Mouse (Mus musculus) v-Abl transformed pro-B cells (cell line): ENCODE measurements around the gene Snx32.
"Not testable (repeated sequence)": the region's sequence is repeated elsewhere in the genome, so short reads cannot be mapped to it uniquely, and the experiment has no call there.

ENCODE experiments used
- in situ Hi-C, 2 experiments: fragments of 400-800 bp; cut with MboI; formaldehyde crosslinking; loops; one replicate each; pipeline ENCODE4 v1.15.1; 2025; ENCODE audit not compliant: unreplicated experiment in 2 of 2

Snx32 gene

DNA sequence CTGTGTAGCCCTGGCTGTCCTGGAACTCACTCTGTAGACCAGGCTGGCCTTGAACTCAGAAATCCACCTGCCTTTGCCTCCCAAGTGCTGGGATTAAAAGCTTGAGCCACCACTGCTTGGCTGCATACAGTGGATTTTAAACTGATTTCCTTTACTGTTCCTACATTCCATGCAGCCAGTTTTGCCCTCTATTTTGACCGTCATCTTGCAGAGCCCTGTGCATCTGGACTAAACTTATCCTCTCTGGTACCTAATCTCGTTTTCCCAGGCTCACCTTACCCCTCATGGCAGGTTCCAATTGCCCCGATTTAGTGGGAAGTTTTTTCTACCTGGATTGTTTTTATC lies 2.6 kb upstream of the Snx32 start:
- in situ Hi-C loops, result no loop called here

DNA sequence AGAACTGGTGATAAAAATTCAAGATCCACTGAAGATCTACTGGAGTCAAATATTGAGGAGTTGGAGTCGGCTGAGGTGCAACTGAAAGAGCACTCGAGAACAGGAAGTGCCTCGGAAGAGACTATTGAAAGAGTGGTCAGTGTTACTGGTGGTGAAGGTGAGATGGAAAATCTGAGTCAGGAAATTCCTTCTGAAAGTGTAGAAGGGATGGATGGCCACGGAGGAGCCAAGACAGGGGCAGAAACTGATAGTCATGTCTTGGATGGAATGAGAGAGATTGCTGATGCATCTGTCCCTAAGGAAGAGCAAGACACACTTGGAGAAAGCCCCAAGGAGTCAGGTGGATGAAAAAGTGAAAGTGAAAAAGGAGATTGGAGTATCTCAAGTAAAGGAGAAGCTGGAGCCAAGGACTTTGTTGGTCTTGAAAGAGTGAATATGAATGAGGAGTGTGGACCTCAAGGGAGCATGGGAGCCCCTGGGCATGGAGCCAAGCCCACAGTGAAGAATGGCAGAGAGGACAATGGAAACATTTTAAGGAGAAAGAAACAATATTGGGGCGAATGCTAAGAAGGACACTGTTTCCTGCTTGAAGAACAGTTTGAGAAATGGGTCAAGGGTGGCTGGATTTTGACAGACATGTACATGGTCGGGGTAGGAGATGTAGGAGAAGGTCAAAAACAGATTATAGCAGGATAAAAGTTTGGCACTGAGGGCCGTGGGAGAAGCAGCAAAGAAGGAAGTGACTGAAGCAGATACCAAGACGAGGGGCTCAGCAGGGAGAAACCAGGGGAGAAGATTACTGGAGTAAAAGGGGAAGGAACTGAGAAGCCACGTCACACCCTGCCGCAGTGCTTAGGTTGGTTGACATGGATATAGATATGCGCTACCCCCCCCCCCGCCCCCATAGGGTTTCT lies 2.0 kb upstream of the Snx32 start:
- in situ Hi-C loops, result no loop called here

- in situ Hi-C loops, result no loop called here
Observed at GRCm38 (mm10) chr19:5511074-5511632, 815 bp upstream of the Snx32 start.

GRCm38 (mm10) chr19:5503687-5504086 lies 6.7 kb downstream of the Snx32 start, which contains the start of gene 1700020D05Rik:
TSS of gene 1700020D05Rik (minus strand) at chr19:5503787.
- in situ Hi-C loops, result no loop called here

DNA sequence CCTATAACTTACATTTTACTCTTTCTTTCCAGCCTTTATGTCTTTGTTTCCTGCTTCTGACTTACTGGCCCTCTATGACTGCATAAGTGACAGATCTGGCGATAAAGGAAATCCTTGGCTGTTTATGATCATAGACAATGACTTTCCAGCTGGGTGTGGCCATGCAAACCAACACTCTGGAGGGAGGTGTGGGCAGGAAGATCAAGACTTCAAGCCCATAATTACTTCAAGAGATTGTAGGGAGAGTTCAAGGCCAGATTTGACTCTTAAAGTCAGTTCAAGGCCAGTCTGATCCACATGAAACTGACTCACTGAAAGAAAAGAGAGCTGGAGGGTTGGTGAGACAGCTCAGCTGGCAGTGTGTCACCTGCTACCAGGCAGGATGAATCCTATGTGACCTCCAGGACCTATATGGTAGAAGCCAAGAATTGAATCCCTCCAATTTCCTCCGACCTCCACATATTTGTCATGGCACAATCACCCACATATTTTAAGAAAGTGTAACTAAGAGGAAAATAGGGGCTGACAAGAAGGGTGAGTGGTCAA lies 9.9 kb downstream of the Snx32 start:
- in situ Hi-C loops, result no loop called here

DNA sequence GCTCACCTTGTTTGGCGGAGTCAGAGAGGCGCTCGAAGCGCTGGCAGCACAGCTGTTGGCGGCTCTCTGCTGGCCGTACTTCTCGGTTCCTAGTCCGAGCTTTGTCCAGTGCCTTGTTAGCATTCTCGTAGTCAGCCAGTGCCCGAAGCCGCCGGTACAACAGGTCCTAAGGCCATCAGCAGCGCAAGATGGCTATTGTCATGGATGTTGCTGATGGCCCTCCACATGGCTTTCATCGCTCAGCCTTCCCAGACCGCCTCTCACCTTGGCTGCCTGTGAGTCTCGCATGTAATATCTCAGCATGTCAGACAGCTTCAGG lies 14.3 kb downstream of the Snx32 start:
- in situ Hi-C loops, result no loop called here

DNA sequence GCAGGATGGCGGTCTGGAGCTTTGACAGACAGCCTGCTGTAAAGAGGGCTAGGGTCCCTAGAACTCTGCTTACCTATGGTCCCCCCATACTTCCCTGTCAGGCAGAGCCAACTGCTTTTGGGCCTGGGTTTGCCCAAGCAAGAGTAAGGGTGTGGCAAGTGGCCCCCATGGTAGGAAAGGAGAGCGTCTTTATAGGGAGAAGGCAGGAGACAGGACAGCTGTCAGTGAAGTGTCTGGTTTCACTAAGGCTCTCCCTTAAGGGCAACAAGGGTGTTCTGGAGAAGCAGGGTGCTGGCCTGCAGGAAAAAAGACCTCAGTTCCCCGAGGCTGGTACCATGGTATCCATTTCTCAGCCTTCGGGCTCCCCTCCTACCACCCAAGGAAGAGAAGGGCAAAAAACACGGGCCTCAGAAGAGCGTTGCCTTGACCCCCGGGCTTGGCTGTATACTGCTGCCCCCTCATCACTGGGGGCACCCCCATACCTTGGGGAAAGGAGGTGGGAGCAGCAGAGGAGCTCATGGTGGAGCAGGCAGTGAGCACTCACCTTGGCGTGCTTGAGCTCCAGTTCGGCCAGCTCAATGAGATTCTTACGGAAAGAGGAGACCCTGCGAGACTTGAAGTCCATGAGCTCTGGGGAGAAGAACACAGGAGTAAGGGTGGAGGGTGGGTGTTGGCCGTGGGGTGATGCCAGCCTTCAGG lies 14.8 kb downstream of the Snx32 start:
- in situ Hi-C loops, result no loop called here

DNA sequence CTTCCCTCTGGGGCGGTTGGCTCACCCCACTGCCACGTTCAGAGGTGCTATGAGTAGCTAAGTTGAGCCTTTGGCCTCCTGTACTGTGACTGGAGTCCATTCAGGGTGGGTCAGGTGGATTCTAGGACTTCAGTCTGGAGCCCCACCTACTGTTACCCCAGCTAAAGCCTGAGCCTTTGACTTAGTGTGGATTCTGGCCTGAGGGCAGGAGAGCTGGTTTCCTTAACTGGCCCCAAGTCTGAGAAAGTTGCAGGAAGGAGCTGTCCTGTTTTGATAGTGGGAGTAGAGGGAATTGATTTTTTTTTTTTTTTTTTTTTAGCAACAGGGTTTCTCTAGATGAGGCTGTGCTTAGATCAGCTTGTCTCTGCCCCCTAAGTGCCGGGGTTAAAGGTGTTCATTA lies 16.0 kb downstream of the Snx32 start:
- in situ Hi-C loops, result no loop called here

DNA sequence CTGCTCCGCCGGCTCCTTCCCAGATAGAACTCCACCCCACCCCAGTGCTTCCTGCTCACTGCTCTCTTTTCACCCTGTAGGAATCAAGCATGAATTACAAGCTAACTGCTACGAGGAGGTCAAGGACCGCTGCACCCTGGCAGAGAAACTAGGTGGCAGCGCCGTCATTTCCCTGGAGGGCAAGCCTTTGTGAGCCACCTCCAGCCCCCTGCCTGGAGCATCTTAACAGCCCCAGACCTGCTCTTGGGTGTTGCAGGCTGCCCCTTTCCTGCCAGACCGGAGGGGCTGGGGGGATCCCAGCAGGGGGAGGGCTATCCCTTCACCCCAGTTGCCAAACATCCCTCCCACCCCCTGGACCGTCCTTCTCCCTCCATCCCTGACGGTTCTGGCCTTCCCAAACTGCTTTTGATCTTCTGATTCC lies 17.0 kb downstream of the Snx32 start:
- in situ Hi-C loops, result not testable (repeated sequence)

DNA sequence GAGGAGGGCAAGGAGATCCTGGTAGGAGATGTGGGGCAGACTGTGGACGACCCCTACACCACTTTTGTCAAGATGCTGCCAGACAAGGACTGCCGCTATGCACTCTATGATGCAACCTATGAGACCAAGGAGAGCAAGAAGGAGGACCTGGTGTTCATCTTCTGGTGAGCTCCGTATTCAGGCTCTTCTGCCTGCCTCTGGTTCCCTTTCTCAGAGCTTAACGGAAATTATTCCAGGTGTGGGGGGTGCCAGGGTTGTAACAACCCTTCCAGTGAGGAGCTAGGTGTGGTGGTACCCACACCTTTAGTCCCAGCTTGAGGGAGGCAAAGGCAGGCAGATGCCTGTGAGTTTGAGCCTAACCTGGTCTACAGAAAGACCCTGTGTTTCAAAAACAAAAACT lies 17.7 kb downstream of the Snx32 start:
- in situ Hi-C loops, result no loop called here

DNA sequence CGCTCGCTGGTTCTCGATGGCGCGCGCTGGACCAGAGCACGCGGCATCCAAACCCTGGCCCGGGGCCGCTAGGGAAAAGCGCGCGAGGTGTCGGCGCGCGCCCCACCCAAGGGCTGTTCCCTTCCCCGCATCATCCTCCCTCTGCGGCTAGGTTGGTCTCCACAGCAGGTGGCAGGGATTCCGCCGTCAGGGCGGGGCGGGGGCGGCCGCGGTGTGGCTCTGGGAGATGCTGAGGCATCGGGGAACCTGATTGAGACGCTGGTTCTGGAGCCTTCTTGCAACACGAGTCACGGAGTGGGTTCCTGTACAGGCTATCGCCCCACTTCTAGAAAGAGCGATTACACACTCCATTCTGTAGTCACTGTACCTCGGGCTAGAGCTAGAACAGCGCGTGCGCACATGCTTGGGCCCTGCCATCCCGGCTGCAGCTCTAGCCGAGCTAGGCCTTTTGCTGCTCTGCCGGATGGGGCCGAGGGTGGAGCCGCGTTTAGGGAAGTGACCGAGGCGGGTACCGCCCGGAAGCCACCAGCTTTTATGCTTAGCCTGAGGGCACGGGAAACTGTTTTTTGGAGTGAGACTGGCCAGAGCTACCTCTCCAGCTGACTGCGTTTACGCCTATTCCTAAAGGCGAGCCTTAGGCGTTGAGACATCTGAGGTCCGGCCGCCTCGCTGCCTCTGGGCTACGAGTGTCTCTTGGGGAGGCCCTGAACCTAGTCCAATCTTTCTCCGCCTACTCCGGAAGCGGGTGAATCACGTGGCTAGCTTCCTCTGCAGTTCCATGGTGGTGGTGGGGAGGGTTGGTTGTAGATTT lies 19.2 kb downstream of the Snx32 start:
- in situ Hi-C loops, result no loop called here

- in situ Hi-C loops, result no loop called here
Observed at GRCm38 (mm10) chr19:5490313-5490897, 19.9 kb downstream of the Snx32 start, which contains the start of gene Cfl1. TSS of gene Cfl1 (plus strand) at chr19:5490455.

- in situ Hi-C loops, result loop anchor here (5.0 kb wide), 3 partner anchors 57 to 122 kb away; partner anchors contain the start of genes AI837181 (in 1 of the 2), Banf1 (in 1 of the 2) and Eif1ad (in 1 of the 2)
Observed at GRCm38 (mm10) chr19:5489721-5490120, 20.6 kb downstream of the Snx32 start.

DNA sequence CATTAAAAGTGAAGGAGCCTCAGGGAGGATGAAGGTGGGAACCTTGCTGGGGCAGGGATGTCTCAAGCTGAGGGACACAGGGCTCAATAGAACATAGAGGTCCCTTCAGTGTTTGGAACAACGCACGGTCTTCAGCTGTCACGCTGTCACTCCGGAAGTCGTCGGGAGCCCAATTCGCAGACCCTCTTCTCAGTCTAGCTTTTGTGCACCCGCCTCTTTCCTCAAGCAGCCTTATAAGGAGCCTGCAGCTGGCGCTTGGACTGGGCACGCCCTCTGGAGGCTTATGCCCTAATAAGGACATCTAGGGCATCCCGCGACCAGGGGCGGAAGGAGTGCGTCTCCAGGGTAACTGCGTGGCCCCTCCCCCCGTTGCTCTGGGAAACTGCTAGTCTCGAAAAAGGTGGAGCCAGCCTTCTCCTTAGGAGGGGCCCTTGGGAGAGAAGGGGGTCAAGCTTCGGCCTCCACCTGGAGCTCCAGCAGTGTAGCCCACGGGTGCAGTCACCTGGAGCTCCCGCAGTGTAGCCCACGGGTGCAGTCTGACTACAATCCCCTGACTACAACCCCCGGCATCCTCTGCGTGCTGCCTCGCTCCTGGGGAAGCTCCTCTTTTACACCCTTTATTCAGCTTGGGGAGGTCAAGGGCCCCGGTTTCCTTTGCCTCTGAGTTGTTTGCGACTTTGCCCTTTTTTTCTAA lies 21.3 kb downstream of the Snx32 start:
- in situ Hi-C loops, result loop anchor here (5.0 kb wide), 3 partner anchors 57 to 122 kb away; partner anchors contain the start of genes AI837181 (in 1 of the 2), Banf1 (in 1 of the 2) and Eif1ad (in 1 of the 2)

DNA sequence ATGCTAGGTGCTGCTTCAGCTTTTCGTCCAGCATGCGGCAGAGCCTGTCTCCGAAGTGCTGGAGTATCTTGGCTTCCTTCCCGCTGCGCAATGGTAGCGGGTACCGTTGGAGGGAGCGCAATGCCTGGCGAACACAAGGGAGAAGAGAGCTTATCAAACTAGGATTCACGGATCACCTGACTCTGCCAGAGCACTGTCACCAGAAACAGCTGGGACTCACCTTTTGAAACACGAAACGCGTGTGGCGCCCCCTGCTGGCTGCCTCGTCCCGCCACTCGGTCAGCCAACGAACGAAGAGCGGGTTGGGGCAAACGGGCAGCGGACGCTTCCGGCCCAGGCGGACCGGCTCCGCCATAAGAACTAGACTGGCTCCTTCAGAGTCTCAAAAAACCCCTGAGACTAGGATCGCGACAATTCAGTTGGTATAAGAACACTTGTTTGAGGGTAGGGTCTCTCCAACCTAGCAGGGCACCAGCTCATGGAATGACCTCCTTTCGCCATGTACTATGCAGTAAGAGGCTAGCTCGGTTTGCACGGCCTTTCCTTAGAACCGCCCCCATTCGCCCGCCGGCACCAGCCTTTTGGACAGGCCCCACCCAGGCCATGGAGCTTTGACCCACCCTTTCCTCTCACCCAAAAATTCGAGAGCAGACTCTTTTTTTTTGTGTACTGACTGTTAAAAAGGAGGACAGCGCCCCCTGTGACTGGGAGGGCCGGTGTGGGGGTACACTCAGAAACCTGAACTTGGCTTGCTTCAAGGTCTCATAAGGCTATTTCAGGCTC lies 22.4 kb downstream of the Snx32 start, which contains the start of gene Mus81:
Gene Mus81, minus strand, starts transcription at position 635 of the 783 bp plus-strand sequence.
- in situ Hi-C loops, result loop anchor here (5.0 kb wide), 3 partner anchors 56 to 121 kb away; partner anchors contain the start of genes AI837181 (in 1 of the 2), Banf1 (in 1 of the 2) and Eif1ad (in 1 of the 2)

- in situ Hi-C loops, result loop anchor here (5.0 kb wide), 3 partner anchors 54 to 119 kb away; partner anchors contain the start of genes AI837181 (in 1 of the 2), Banf1 (in 1 of the 2) and Eif1ad (in 1 of the 2)
Observed at GRCm38 (mm10) chr19:5486771-5487170, 23.6 kb downstream of the Snx32 start.

DNA sequence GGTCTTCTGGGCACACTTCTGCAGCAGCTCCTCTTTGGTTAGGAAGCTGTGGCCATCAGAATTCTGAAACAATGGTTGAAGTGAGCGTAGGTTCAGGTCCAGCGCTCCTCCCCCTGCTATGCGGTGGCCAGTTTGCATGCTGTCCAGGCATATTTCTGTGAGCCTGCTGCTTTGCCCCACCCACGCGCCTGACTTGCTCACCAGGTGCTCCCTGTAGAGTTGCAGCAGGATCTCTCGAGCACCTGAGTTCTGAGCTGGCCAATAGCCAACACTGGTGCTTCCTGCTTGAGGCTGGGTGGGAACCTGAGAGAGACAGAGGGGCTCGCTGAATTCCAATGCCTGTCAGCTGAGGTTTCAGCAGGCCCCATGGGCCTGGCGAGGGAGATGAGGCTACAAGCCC lies 24.1 kb downstream of the Snx32 start:
- in situ Hi-C loops, result loop anchor here (5.0 kb wide), 3 partner anchors 54 to 119 kb away; partner anchors contain the start of genes AI837181 (in 1 of the 2), Banf1 (in 1 of the 2) and Eif1ad (in 1 of the 2)

- in situ Hi-C loops, result loop anchor here (5.0 kb wide), 3 partner anchors 54 to 119 kb away; partner anchors contain the start of genes AI837181 (in 1 of the 2), Banf1 (in 1 of the 2) and Eif1ad (in 1 of the 2)
Observed at GRCm38 (mm10) chr19:5485821-5486220, 24.5 kb downstream of the Snx32 start.
